Mouse (Mus musculus) hindbrain, embryonic 15.5 days (tissue): ENCODE measurements around the gene Arxes2. TPM values are rescaled to one million over a fixed set of nuclear protein-coding genes. Genes with fewer than 3 reads are reported as not detected.
"Not testable (repeated sequence)": the region's sequence is repeated elsewhere in the genome, so short reads cannot be mapped to it uniquely, and the experiment has no call there.

Experiments used
- ATAC-seq: fragments of 200-750 bp; cut with Nextera tagmentation; 2 replicates; pipeline ENCODE4 v1.8.0; 2017; ENCODE audit warnings: low read depth, moderate number of reproducible peaks, moderate TSS enrichment; ENCODE audit not compliant: low FRiP score
- H3K27ac ChIP-seq: fragments of 300-500 bp; sonication (generic); replicated peaks from 2 replicates; pipeline ENCODE4 v1.5.1; 2015; ENCODE audit warnings: mild to moderate bottlenecking, inconsistent platforms
- H3K27me3 ChIP-seq: fragments of 300-500 bp; sonication (generic); 2 replicates; pipeline ENCODE4 v1.6.1; 2015; ENCODE audit warnings: control low read depth, inconsistent platforms
- H3K36me3 ChIP-seq: fragments of 300-500 bp; sonication (generic); 2 replicates; pipeline ENCODE4 v1.6.1; 2015; ENCODE audit warnings: control low read depth, inconsistent platforms
- H3K4me1 ChIP-seq: fragments of 300-500 bp; sonication (generic); replicated peaks from 2 replicates; pipeline ENCODE4 v1.6.1; 2015; ENCODE audit warnings: control low read depth, inconsistent platforms
- H3K4me2 ChIP-seq: fragments of 300-500 bp; sonication (generic); 2 replicates; pipeline ENCODE4 v1.6.1; 2015; ENCODE audit warnings: moderate library complexity, mild to moderate bottlenecking, inconsistent platforms
- H3K4me3 ChIP-seq: fragments of 300-500 bp; sonication (generic); 2 replicates; pipeline ENCODE4 v1.5.1; 2015; ENCODE audit warnings: mild to moderate bottlenecking, inconsistent platforms
- H3K9ac ChIP-seq: fragments of 300-500 bp; sonication (generic); 2 replicates; pipeline ENCODE4 v1.6.1; 2015; ENCODE audit warnings: inconsistent platforms
- H3K9me3 ChIP-seq: fragments of 300-500 bp; sonication (generic); 2 replicates; pipeline ENCODE4 v1.6.1; 2016; ENCODE audit warnings: control low read depth, inconsistent platforms
- WGBS: fragments of 180-500 bp; shearing (Covaris S2); methylation state at CpG from one replicate; pipeline ENCODE4 v1.1.7; 2015; 5-methylcytosine and 5-hydroxymethylcytosine counted together
- polyA plus RNA-seq: library from polyadenylated mRNA; unstranded; fragments of >200 nt; fragmentation: Nextera tagmentation; extraction: Ambion mirVana; gene quantifications from 2 replicates; pipeline ENCODE4 v1.2.1, GENCODE M21; 2015

The Arxes2 gene
- polyA plus RNA-seq, 1 experiment from 2014 or later, result 248 TPM

DNA sequence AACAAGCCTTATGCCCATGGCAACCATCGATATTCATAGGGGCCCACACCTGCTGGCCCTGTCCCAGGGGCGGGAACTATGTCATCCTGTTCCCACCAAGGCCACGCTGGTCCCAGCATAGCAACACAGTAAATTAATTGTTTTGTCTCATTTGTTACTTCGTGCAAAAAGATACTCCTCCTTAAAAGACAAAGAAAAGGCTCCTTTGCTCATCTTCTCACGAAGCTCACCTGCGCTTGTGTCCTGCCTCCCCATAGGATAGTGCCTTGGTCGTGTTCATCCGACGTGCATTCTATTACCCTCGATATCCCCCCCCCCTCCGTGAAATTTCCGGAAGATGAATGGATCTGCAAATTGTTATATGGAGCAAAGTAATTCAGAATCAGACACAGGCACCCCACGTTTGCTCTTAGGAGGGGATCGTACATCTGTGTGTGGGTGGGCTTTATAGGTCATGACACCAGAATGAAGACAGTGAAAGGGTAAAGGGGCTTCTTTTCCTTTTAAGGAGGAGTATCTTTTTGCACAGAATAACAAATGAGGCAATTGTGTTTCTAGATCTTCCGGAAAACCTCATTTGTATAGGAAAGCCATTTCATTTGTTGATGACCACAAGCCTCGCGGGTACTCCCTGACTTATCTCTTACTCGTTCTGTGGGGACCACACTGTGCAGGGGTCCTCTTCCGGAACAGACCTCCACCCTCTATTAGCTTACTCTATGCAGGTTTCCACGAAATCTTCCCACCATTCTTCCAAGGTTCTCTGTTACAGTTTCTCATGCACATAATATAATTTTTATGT, 19.0 kb upstream of the Arxes2 start:
- H3K27ac ChIP-seq, result 0 out of 2 replicates have a peak overlapping the region, but pooled peaks have one; percentile 51
- peak; percentile 91 for ATAC-seq
- WGBS, result 42% methylated on average over 20 of the region's 20 CpGs
- H3K4me3 ChIP-seq, result peak overlapping the region; percentile 8; the same call in 1 of the 2 replicates
- H3K36me3 ChIP-seq, result no peaks in the 10 kb centered on the region
- no peaks in the 10 kb centered on the region for H3K27me3 ChIP-seq
- no peaks in the 10 kb centered on the region for H3K9me3 ChIP-seq
- 0 out of 2 replicates have a peak overlapping the region, but pooled peaks have one; percentile 35 for H3K9ac ChIP-seq
- H3K4me1 ChIP-seq, result no peaks in the 10 kb centered on the region
- peak overlapping the region; percentile 49 for H3K4me2 ChIP-seq

- WGBS, result 19% methylated on average over 8 of the region's 8 CpGs
- Histone ChIP-seq H3K9ac (0 out of 2 replicates have a peak overlapping the region, but pooled peaks have one; percentile 35), H3K36me3 (no peaks in the 10 kb centered on the region), H3K4me1 (no peaks in the 10 kb centered on the region), H3K4me2 (peak overlapping the region; percentile 49), H3K9me3 (no peaks in the 10 kb centered on the region), H3K4me3 (peak overlapping the region; percentile 8; the same call in 1 of the 2 replicates), H3K27me3 (no peaks in the 10 kb centered on the region), H3K27ac (no peak overlapping the region)
- peak; percentile 87 for ATAC-seq
Measured at GRCm38 (mm10) chrX:135975226-135975552, 18.4 kb upstream of the Arxes2 start.

GRCm38 (mm10) chrX:135984539-135985260, 8.9 kb upstream of the Arxes2 start:
- 48% methylated on average over 6 of the region's 6 CpGs for WGBS
- Histone ChIP-seq H3K27me3 (no peaks in the 10 kb centered on the region), H3K4me3 (no peak overlapping the region), H3K9ac (no peak overlapping the region), H3K36me3 (no peaks in the 10 kb centered on the region), H3K27ac (peak overlapping the region; percentile 63; the same call in 1 of the 2 replicates), H3K4me1 (no peaks in the 10 kb centered on the region), H3K4me2 (no peak overlapping the region), H3K9me3 (no peaks in the 10 kb centered on the region)
- peak; percentile 65 for ATAC-seq

- H3K4me2 ChIP-seq, result no peak overlapping the region
Measured at GRCm38 (mm10) chrX:135986267-135986666, 7.4 kb upstream of the Arxes2 start.

GRCm38 (mm10) chrX:135990661-135991060, 3.0 kb upstream of the Arxes2 start:
- H3K9ac ChIP-seq, result no peak overlapping the region
- no peak overlapping the region for H3K27ac ChIP-seq
- no peaks in the 10 kb centered on the region for H3K27me3 ChIP-seq
- H3K36me3 ChIP-seq, result no peaks in the 10 kb centered on the region
- WGBS, result 71% methylated on average over 2 of the region's 2 CpGs
- H3K4me3 ChIP-seq, result no peak overlapping the region
- ATAC-seq, result no peak
- H3K4me1 ChIP-seq, result no peaks in the 10 kb centered on the region
- H3K9me3 ChIP-seq, result no peaks in the 10 kb centered on the region
- H3K4me2 ChIP-seq, result no peak overlapping the region

More at GRCm38 (mm10) chrX:135986267-135986666, 7.4 kb upstream of the Arxes2 start:
- WGBS, result 91% methylated on average over 3 of the region's 3 CpGs
- Histone ChIP-seq H3K4me3 (no peak overlapping the region), H3K9ac (no peak overlapping the region), H3K27me3 (no peaks in the 10 kb centered on the region), H3K9me3 (no peaks in the 10 kb centered on the region), H3K36me3 (no peaks in the 10 kb centered on the region), H3K4me1 (no peaks in the 10 kb centered on the region), H3K27ac (no peak overlapping the region)
- no peak for ATAC-seq

GRCm38 (mm10) chrX:135993192-135993594, 431 bp upstream of the Arxes2 start:
- H3K4me2 ChIP-seq, result peak overlapping the region; percentile 38
- not testable (repeated sequence) for H3K4me1 ChIP-seq, H3K9ac ChIP-seq, H3K9me3 ChIP-seq, H3K27me3 ChIP-seq, H3K36me3 ChIP-seq
- 39% methylated on average over 2 of the region's 3 CpGs for WGBS
- H3K4me3 ChIP-seq, result 0 out of 2 replicates have a peak overlapping the region, but pooled peaks have one; percentile 8
- H3K27ac ChIP-seq, result peak overlapping the region; percentile 55
- ATAC-seq, result peak; percentile 94

- WGBS, result 47% methylated on average over 3 of the region's 5 CpGs
- no peaks in the 10 kb centered on the region for H3K36me3 ChIP-seq
- no peak for ATAC-seq
Measured at GRCm38 (mm10) chrX:136007199-136007843, 13.7 kb downstream of the Arxes2 start.

GRCm38 (mm10) chrX:136014392-136014791, 20.8 kb downstream of the Arxes2 start:
- no peaks in the 10 kb centered on the region for H3K9me3 ChIP-seq
- no peaks in the 10 kb centered on the region for H3K27me3 ChIP-seq
- H3K36me3 ChIP-seq, result no peaks in the 10 kb centered on the region
- no peak overlapping the region for H3K9ac ChIP-seq
- no peak for ATAC-seq
- no peaks in the 10 kb centered on the region for H3K4me1 ChIP-seq
- no peak overlapping the region for H3K4me3 ChIP-seq
- 23% methylated on average over 2 of the region's 2 CpGs for WGBS
- H3K27ac ChIP-seq, result no peak overlapping the region
- H3K4me2 ChIP-seq, result no peak overlapping the region

More at GRCm38 (mm10) chrX:136007199-136007843, 13.7 kb downstream of the Arxes2 start:
- H3K4me3 ChIP-seq, result no peak overlapping the region
- H3K27ac ChIP-seq, result no peak overlapping the region
- no peaks in the 10 kb centered on the region for H3K27me3 ChIP-seq
- no peaks in the 10 kb centered on the region for H3K4me1 ChIP-seq
- no peak overlapping the region for H3K4me2 ChIP-seq
- H3K9ac ChIP-seq, result no peak overlapping the region
- H3K9me3 ChIP-seq, result no peaks in the 10 kb centered on the region

DNA sequence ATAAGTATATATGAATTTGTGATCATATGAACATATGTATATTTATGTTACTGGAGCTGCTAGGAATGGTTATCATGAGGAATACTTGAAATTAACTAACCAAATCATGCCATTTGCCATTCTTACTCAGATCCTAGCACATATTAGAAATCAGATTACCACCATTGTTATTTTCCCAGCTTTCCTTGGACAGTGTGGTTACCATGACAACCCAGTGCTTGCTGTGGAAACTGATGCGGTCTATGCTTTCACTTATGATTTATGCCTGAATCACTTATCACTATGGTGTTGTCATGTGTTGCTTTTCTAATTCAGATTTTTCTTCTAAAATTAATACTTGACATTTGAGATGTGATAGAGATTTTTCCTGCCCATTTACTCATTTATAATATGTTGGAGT, 36.7 kb downstream of the Arxes2 start:
- H3K9ac ChIP-seq, result no peak overlapping the region
- no peak for ATAC-seq
- H3K27ac ChIP-seq, result no peak overlapping the region
- no peaks in the 10 kb centered on the region for H3K27me3 ChIP-seq
- H3K4me1 ChIP-seq, result no peaks in the 10 kb centered on the region
- no peak overlapping the region for H3K4me3 ChIP-seq
- no peaks in the 10 kb centered on the region for H3K36me3 ChIP-seq
- H3K9me3 ChIP-seq, result no peaks in the 10 kb centered on the region
- 59% methylated on average over 1 of the region's 1 CpGs for WGBS
- H3K4me2 ChIP-seq, result no peak overlapping the region

DNA sequence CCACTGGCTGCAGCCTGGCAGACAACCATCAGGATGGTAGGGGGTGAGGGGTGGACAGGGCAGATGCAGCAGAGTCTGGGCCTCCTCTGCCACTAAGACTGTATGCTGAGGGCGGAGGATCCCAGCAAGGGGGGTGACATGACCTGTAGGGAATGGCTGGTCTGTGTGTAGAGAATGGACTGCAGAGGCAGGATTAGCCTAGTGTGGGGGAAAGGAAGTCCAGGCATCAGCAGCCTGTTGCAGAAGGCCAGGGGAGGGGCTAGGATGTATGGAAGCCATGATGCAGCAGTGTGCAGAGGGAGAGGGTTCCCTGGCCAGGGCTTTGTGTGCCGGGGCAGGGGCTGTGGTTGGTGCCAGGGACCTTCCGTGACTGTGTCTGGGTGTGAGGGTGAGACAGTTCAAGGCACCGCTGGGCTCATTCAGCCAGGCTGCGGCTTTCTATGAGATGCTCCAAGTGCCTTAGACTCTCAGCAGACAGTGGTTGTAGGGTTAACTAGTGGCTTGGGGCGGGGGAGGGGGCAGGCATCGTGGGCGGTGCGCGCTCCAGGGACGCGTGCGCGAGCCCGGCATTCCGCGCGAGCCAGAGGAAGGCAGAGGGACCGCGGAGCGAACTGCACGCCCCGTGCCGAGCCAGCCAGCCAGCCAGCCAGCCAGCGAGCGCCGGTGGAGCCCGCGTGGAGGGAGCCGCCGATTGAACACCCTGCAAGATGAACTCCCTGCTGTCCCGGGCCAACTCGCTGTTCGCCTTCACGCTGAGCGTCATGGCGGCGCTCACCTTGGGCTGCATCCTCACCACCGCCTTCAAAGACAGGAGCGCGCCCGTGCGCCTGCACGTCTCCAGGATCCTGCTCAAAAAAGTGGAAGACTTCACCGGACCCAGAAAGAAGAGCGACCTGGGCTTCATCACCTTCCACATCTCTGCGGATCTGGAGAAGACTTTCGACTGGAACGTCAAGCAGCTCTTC, 39.5 kb downstream of the Arxes2 start, which contains the start of gene Arxes1:
Gene Arxes1, plus strand, starts transcription at position 569 of the 965 bp plus-strand sequence.
- H3K9me3 ChIP-seq, H3K4me1 ChIP-seq, H3K9ac ChIP-seq, H3K36me3 ChIP-seq, H3K27me3 ChIP-seq: not testable (repeated sequence)
- 10% methylated on average over 12 of the region's 49 CpGs for WGBS
- ATAC-seq, result peak; percentile 95
- Histone ChIP-seq H3K27ac (peak within 1 kb of the TSS; percentile 48; the same call in 1 of the 2 replicates), H3K4me3 (peak within 1 kb of the TSS; percentile 37), H3K4me2 (peak within 1 kb of the TSS; percentile 49)

- H3K27me3 ChIP-seq, result no peaks in the 10 kb centered on the region
- no peak for ATAC-seq
Measured at GRCm38 (mm10) chrX:136043726-136044125, 50.1 kb downstream of the Arxes2 start.

More at GRCm38 (mm10) chrX:136043726-136044125, 50.1 kb downstream of the Arxes2 start:
- 87% methylated on average over 1 of the region's 1 CpGs for WGBS
- H3K4me2 ChIP-seq, result no peak overlapping the region
- no peaks in the 10 kb centered on the region for H3K4me1 ChIP-seq
- no peak overlapping the region for H3K9ac ChIP-seq
- no peak overlapping the region for H3K27ac ChIP-seq
- no peaks in the 10 kb centered on the region for H3K9me3 ChIP-seq
- no peak overlapping the region for H3K4me3 ChIP-seq
- no peaks in the 10 kb centered on the region for H3K36me3 ChIP-seq
